Mouse (Mus musculus) brown adipose tissue, adult 24 weeks (tissue): ENCODE measurements around the gene D5Ertd579e. TPM values are rescaled to one million over a fixed set of nuclear protein-coding genes. Genes with fewer than 3 reads are reported as not detected.
A peak's percentile ranks its signal among the peaks of the same experiment; 100 is the strongest.

ENCODE experiments used
- H3K27ac ChIP-seq: fragments of 200-500 bp; replicated peaks from 2 replicates; pipeline ENCODE4 v1.5.1; 2012; ENCODE audit warnings: low read depth, mild to moderate bottlenecking, low read length
- H3K4me1 ChIP-seq: fragments of 200-500 bp; 2 replicates; pipeline ENCODE4 v1.6.1; 2012; ENCODE audit warnings: low read length, mixed read lengths; ENCODE audit not compliant: control insufficient read depth, insufficient read depth, insufficient read length
- H3K4me3 ChIP-seq: fragments of 200-500 bp; 2 replicates; pipeline ENCODE4 v1.5.1; 2012; ENCODE audit warnings: low read depth, mild to moderate bottlenecking, low read length, moderate library complexity; ENCODE audit not compliant: insufficient read depth
- polyA plus RNA-seq: library from polyadenylated mRNA; stranded (reverse); fragments of >200 nt; gene quantifications from 2 replicates; pipeline ENCODE4 v1.2.4, GENCODE M21; 2012; ENCODE audit not compliant: missing spikeins, insufficient read depth, insufficient read length

D5Ertd579e gene
- polyA plus RNA-seq, 1 experiment, result 65.5 TPM

DNA sequence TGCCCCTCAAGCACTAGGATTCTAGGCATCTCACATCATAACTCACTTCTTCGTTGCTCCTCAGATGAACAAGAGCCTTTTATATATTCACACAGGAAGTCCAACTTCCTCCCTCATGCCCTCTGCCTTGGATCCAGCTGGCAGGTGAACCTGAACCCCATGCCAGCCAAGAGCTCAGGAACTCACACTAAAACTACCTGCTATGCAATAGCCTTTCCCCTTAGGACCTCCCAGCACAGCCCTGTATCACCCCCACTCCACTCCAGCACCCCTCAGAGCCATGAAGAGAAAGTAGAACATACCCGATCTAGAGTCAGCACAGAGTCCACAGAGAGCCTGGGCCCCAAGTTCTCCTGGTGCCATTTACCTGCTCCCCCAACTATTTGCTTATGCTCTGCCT lies 31.3 kb upstream of the D5Ertd579e start:
- H3K4me1 ChIP-seq, result peaks cover 45% of the 10 kb centered on the region
- H3K4me3 ChIP-seq, result no peak overlapping the region
- H3K27ac ChIP-seq, result peak overlapping the region; percentile 92

DNA sequence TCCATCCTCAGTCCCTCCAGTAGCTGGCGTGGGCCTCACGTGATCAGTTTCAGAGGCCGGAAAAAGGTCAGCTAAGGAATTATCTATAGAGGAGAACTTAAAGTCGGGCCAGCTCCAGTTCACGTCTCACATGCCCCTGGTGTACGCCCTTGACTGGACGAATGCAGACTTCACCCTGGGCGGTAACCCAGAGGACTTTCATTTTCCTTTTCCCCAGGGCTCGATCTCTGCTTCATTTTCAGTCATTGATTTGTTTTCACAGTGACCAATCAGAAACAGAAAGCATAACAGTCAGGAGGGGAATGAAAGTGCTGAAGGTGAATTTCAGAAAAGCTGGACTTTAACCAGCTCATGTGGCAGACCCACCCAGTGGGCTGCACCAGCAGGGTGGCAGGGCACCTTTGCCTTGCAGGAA lies 30.6 kb upstream of the D5Ertd579e start:
- Histone ChIP-seq H3K4me1 (peaks cover 49% of the 10 kb centered on the region), H3K4me3 (peak overlapping the region; percentile 14), H3K27ac (peak overlapping the region; percentile 92)

DNA sequence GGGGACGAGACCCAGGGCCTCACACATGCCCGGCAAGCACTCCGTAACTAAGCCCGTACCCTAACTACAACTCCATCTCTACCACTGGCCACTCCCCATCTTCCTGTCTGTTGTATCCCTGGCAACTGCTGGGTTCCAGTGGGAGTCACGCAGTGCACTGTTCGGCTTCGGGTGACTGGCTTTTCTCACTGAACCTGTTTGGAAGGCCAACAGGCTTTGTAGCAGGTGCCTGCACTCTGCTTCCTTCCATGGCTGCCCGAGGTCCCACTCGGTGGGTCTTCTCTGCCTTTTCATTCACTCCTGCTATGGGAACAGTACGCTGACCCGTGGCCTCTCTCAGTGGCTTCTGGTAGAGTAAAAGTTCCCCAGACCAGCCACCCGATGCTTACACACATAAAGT lies 30.0 kb upstream of the D5Ertd579e start:
- H3K4me1 ChIP-seq, result peaks cover 52% of the 10 kb centered on the region
- H3K4me3 ChIP-seq, result peak overlapping the region; percentile 14; the same call in 1 of the 2 replicates
- peak overlapping the region; percentile 92 for H3K27ac ChIP-seq

DNA sequence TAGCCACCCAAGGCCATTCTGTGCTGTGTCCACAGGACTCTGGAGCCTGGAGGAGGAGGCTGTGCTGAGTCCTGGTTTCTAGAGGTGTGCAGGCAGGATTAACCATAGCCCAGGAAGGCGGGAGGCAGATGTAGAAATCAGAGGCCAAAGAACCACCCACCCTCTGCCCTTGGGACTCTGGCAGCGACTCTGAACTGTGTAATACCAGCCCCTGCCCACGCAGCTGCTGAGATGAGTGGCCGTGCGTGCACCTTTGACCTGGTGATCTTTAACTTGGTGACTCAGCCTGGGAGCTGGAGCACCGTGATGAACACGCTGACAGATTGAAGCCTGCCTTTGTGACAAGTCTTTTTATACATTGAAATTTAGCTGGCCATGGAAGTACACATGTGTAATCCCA lies 28.4 kb upstream of the D5Ertd579e start:
- H3K27ac ChIP-seq, result peak overlapping the region; percentile 98
- no peak overlapping the region for H3K4me3 ChIP-seq
- peaks cover 49% of the 10 kb centered on the region for H3K4me1 ChIP-seq

DNA sequence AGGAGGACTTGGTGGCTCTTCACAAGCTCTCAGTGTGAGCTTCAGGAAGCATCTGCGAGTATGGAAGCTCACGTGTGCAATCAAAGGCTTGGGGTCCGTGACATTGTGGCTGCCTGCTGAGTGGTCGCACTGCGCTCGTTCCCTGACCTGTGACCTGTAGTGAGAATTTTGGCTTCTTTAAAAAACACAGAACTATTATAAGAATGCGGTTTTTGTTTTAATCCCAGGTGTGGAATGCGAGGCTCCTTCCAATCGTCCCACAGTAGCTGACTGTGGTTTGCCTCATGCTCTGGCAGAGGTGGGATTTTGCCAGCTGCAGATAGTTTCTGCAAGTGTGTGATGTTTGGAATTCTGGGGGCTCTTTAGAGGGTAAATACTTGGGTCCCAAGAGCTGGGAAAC lies 27.5 kb upstream of the D5Ertd579e start:
- no peak overlapping the region for H3K4me3 ChIP-seq
- peak overlapping the region; percentile 98 for H3K27ac ChIP-seq
- peaks cover 42% of the 10 kb centered on the region for H3K4me1 ChIP-seq

DNA sequence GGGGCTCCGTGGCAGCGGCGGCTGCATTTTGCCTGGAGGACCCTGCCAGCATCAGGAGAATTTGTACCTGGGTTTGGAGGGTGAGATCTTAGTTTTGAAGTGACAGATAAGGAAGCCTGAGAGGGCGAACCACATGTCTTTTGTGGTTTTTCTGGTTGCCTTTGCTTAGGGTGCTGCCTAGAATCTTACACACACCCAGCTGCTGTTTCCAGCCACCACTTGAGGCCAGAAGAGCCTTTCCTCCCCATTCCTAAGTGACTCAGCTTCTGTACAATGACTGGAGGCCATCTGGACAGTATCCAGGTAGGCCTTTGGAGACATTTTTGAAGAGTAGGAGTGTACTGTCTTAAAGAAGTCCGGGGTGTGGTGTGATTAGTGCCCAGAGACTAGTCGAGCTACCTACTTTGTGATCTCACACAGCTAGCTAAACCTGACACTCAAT lies 26.6 kb upstream of the D5Ertd579e start:
- Histone ChIP-seq H3K4me3 (no peak overlapping the region), H3K4me1 (peaks cover 33% of the 10 kb centered on the region), H3K27ac (peak overlapping the region; percentile 98)

DNA sequence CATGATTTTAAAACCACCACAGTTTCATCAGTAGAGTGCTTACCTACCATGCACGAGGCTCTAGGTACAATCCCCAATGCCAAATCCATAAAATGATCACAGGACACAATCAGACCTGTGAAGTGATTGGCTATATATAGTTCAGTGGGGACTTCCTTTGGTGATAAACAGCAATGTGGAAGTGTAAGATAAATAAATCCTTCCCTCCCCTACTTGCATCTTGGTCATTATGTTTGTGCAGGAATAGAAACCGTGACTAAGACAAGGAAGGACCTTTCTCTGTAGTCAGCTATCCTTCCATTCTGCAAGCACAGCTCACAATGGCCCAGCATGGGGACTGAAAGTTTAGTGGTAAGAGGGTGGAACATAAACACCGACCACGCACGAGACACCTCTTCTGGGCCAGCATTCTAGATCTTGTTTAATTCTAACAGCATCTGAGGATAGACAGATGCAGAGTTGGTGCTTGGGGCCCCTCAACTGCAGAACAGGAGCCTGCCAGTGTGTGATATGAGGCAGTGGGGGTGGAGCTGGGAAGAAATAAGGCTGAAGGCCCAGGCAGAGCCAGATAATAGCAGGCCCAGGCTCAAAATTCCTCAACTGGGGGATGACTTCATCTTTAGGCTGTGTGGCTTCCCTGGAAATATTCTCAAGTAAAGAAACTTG lies 25.0 kb upstream of the D5Ertd579e start:
- Histone ChIP-seq H3K4me1 (peaks cover 26% of the 10 kb centered on the region), H3K4me3 (no peak overlapping the region), H3K27ac (peak overlapping the region; percentile 70; the same call in 1 of the 2 replicates)

DNA sequence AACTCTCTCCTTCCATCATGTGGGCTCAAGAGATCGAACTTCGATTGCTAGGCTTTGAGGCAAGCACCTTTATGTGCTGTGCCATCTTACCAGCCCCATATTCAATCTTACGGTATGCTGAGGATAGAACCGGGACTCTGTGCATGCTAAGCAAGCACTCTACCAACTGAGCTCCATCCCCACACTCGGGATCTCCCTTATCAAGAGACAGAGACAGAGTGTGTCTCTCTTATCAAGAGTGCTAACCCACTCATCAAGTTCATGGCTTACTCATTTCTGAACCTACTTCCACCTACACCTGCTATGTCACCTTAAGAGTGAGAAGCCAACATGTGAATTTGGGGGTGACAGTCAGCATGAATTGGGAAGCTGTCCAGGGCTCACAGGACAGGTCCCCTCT lies 24.4 kb upstream of the D5Ertd579e start:
- peaks cover 28% of the 10 kb centered on the region for H3K4me1 ChIP-seq
- no peak overlapping the region for H3K4me3 ChIP-seq
- no peak overlapping the region for H3K27ac ChIP-seq

DNA sequence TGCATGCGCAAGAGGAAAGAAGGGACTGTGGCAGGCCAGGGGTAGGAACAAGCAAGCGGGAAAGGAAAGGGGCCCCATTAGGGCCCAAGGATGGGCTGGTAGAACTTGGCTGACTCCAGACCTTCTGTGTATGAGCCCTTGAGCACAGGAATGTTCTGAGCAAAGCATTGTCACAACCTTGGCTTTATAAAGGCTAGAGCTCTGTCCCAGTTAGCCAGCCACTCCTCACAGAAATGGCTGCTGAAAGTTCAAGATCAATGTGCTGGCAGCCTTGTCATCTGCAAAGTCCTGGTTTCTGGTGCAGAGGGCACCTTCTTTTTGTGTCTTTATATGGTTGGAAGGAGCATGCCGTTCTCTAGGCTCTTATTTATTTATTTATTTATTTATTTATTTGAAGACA lies 23.8 kb upstream of the D5Ertd579e start:
- H3K4me1 ChIP-seq, result peaks cover 31% of the 10 kb centered on the region
- no peak overlapping the region for H3K27ac ChIP-seq

DNA sequence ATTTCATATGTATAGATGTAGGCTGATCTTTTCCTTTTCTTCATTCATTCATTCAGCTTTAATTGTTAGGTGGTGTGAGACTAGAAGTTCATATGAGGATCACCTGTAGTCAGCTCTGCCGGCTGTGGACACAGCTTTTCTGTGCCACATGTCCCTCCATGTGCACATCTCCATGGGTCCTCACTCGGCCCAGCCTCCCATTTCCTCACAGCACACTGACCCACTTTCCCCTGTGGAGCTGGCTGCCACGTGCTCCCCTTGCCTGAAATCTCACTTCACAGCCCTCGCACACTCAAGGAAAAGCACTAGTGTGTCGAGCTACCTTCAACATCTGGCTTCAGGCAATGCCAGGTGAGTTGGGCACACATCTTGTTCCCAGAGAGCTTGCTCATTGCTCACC lies 23.3 kb upstream of the D5Ertd579e start:
- Histone ChIP-seq H3K27ac (no peak overlapping the region), H3K4me1 (peaks cover 31% of the 10 kb centered on the region), H3K4me3 (no peak overlapping the region)

More for the DNA sequence above, 23.8 kb upstream of the D5Ertd579e start:
- H3K4me3 ChIP-seq, result no peak overlapping the region

DNA sequence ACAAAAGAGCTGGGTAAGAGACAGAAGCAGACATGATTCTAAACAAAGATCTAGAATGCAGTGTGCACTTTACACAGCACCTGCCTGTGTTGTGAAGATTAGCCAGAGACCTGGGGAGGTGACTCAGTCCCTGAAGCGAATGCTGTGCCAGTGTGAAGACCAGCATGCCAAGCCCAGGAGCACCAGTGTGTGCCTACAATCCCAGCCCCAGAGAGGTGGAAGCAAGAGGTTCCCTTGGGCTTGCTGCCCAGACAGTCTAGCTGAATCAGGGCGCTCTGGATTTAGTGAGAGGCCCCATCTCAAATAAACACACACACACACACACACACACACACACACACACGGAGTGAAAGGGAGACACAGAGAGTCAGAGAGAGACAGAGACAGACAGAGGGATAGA lies 22.1 kb upstream of the D5Ertd579e start:
- H3K27ac ChIP-seq, result peak overlapping the region; percentile 17; the same call in 1 of the 2 replicates
- no peak overlapping the region for H3K4me3 ChIP-seq
- H3K4me1 ChIP-seq, result peaks cover 29% of the 10 kb centered on the region

DNA sequence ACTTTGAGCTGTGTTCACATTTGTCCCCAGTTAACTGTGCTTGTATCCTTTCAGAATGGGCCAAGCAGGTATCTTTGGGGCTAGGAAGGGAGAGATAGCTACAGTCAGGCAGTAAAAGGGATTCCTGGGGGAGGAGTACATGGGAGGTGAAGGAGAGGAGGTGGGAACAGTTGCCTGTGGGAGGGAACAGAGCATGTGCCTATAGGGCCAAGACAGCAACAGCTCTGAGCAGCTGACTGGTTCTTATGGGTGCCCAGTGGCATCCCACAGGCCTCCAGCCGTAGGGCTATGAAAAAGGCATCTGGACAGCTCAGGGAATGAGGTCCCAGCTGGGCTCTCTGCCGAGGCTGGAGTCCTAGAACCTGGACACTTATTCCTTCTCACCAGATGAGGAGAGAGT lies 21.0 kb upstream of the D5Ertd579e start:
- H3K4me3 ChIP-seq, result no peak overlapping the region
- no peak overlapping the region; the same call in 1 of the 2 replicates for H3K27ac ChIP-seq
- H3K4me1 ChIP-seq, result peaks cover 31% of the 10 kb centered on the region

DNA sequence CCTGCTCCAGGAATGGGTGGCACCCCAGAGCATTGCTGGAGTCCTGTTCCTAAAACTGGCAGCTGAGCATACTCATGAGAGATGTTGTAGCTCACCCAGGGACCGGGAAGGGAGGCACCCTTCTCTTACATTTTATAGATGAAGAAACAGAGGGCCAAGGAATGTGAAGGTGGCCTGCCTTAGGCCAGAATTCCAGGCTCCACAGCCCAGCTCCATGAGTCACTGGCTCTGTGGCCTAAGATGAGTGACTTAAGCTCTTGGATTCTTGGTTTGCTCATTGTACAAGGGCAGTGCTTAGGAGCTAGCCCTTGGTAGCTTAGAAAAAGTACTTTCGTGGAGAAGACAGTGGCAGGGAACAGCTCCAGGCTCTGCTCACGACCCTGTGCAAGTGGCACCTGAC lies 19.0 kb upstream of the D5Ertd579e start:
- Histone ChIP-seq H3K27ac (peak overlapping the region; percentile 85), H3K4me1 (peaks cover 26% of the 10 kb centered on the region), H3K4me3 (no peak overlapping the region)

DNA sequence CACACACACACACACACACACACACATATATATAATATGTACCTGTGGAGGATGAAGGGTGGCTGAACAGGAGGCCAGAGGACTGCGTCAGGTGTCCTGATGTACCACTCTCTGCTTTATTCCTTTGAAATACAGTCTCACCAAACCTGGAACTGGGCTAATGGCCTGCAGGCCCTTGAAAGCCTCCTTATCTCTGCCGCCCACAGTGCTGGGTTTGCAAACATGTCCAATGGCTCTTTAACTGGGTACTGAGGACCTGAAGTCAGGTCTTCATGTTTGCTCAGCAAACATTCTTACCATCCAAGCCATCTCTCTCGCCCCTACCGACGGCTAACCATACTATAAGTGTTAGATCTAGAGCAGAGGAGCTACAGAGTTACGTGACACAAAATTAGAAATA lies 17.9 kb upstream of the D5Ertd579e start:
- Histone ChIP-seq H3K4me1 (peaks cover 21% of the 10 kb centered on the region), H3K27ac (peak overlapping the region; percentile 64), H3K4me3 (no peak overlapping the region)

DNA sequence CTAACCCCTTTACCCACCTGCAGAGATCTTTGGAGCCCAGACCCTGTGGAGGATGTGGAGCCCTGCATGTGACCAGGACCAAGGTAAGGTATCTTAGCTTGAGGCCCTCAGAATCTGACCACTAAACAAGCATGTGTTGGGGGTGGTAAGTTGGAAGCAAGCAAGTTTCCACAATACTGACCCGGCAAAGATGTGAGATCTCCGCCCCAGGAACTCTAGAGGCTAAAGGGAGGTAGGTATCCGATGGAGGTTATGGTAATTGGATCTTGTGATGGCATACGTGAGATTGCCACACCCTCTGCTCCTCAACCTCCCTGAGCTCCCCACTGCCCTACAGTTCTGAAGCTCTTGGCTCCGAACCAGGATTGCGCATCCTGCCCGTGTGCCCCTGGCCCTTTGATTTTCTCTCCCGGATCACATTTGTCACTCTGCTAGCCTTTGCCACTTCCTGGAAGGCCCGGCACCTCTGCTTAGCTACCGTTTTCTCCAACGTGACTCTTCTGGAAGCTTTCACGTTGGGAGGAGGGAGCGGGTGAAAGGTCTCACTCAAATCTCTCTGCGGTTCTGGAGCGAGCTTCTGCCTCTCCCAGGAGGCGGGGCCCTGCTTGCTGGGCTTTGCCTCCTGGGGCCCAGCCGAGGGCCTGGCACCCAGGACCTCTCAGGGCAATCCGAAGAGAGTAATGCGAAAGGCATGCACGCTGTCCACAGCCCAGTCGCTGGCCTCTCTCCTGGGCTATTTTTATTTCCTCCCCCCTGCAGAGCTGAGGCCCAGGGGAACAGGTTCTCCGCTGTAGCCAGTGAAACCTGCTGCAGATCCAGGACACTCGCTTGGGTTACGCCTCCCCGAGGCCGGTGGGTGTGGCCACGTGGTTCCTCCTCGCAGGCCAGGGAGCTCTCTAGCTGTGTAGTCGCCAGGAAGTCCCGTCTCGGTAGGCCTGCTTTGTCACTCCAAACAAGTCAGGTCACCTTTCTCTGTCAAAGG lies 17.0 kb upstream of the D5Ertd579e start:
- H3K4me1 ChIP-seq, result peaks cover 21% of the 10 kb centered on the region

More for the DNA sequence above, 17.0 kb upstream of the D5Ertd579e start:
- Histone ChIP-seq H3K27ac (peak overlapping the region; percentile 93), H3K4me3 (peak overlapping the region; percentile 45)
